ENCODE assay signal across 16 mouse cellular contexts in the genomic region with DNA sequence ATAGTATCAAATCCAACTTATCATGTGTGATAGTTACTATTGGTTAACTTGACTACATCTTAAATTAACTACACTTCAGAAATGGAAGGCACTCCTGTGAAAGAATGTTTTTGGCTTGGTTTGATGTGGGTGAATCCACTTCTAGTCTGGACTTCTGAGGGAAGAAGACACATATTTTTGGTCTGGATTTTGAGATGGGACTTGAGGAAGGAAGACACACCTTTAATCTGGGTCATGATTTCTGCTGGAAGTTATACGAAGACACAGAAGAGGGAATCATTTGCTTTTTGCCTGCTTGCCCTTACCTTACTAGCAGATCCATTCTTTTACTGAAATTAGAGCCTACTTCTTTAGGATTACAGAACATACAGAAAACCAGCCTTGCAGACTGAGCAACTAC.
DNase-seq lines count a peak whose midpoint lies in the region.
"Had no signal": no experiment of that assay in that cellular context is flagged by ENCODE, and none has a peak within 500 bp of the region (broad histone marks: within the 10 kb centered on the region; RNA-seq: fewer than 3 reads in every experiment).

No protein-coding gene starts in this region.

- DNase-seq in 3T3-L1 (ENCODE audit: low read depth, low spot score) (peak; percentile 74), adipocyte (ENCODE audit: low spot score) (peak; percentile 79)
- no peak for DNase-seq in frontal cortex, postnatal 10 days (ENCODE audit: low spot score in 2 of 2)
- no peak for DNase-seq in lung, postnatal 25 days (ENCODE audit: low spot score)
- DNase-seq: adrenal gland, adult 2 months; adrenal gland, adult 8-10 months; adrenal gland, postnatal 10 days; adrenal gland, postnatal 14 days; adrenal gland, postnatal 25 days; adrenal gland, postnatal 36 days; B cell, adult 2 months; cerebellum, adult 11 months; cerebellum, adult 11-12 months; cerebellum, adult 18-20 months; cerebellum, adult 2 months; cerebellum, adult 8-10 months had no signal

Comparison
In these comparisons a context has a peak if more than half of its experiments do, and no peak if none do; other contexts are left out.
1. DNase-seq: peak in 3T3-L1 (single experiment) and adipocyte (single experiment); none in frontal cortex, postnatal 10 days (0 of 2) and lung, postnatal 25 days (single experiment).